Mouse (Mus musculus) liver, embryonic 14.5 days (tissue): ENCODE results near the gene Ccdc160.

Source experiments
- CTCF ChIP-seq: IDR thresholded peaks from 2 replicates; pipeline ENCODE4 v1.5.1; 2016; ENCODE audit warnings: antibody characterized with exemption, low read depth, control low read depth
- EP300 ChIP-seq: IDR thresholded peaks from 2 replicates; pipeline ENCODE4 v1.6.1; 2016; ENCODE audit warnings: antibody characterized with exemption, low read depth

DNA sequence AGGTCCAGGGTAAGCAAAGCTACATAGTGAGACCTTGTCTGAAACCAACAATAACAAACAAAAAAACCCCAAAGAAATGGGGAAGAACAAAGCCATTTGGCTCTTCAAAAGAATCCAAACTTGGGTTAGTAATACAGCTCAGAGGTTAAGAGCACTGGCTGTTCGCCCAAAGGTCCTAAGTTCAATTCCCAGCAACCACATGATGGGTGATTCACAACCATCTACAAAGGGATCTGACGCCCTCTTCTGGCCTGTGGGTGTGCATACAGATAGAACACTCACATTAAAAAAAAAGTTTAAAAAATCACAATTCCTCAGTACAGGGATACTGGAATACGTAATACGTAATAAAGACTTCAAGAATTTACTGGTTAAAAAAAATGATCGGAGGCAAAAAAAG, 13.3 kb upstream of the Ccdc160 start:
- no peak for TF ChIP-seq CTCF
- TF ChIP-seq EP300 = no peak
